Mouse (Mus musculus) adipocyte (in vitro differentiated cells): ENCODE results near the gene Tdpoz2.
A peak's percentile ranks its signal among the peaks of the same experiment; 100 is the strongest.
"Not testable (repeated sequence)": the region's sequence is repeated elsewhere in the genome, so short reads cannot be mapped to it uniquely, and the experiment has no call there.

ENCODE experiments used
- DNase-seq: peaks from one replicate; pipeline ENCODE4 v3.0.0-alpha.2; 2016; ENCODE audit warnings: low spot score

The Tdpoz2 gene

DNA sequence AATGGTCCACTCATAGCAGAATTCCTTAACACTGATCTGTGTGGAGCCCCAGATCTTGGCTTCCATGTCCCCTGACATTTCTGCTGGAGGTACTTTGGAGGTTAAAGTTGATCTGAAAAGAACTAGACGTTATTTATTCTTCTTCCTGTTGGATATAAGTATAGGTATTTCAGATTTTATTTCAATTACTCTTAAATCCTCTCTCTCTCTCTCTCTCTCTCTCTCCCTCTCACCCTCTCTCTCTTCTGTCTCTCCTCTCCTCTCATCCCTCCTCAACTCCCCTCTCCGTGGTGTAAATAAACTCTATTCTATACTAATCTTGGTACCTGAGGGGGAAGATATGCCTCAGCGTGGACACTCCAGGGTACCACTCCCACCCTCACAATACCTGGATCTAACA is at the start of gene Tdpoz2:
Gene Tdpoz2 (minus strand): TSS at position 101 of the 400 bp plus-strand sequence.
- DNase-seq: no peak

DNA sequence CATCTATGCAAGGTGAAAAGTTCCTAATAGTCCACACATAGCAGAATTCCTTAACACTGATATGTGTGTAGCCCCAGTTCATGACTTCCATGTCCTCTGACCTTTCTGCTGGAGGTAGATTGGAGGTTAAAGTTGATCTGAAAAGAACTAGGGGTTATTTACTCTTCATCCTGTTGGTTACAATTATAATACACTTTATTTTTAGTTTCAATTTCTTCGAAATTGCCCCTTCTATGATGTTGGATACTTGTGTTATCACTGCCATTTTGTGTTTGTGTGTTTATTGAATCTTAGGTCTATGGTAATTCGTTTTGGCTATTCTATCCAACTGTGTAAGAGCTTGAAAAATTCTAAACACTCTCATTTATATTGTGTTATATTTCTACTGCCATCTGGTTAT is 40.5 kb upstream of the Tdpoz2 start, which contains the start of gene Gm37596:
Gene Gm37596 (minus strand): TSS at position 101 of the 400 bp plus-strand sequence.
- DNase-seq: not testable (repeated sequence)

DNA sequence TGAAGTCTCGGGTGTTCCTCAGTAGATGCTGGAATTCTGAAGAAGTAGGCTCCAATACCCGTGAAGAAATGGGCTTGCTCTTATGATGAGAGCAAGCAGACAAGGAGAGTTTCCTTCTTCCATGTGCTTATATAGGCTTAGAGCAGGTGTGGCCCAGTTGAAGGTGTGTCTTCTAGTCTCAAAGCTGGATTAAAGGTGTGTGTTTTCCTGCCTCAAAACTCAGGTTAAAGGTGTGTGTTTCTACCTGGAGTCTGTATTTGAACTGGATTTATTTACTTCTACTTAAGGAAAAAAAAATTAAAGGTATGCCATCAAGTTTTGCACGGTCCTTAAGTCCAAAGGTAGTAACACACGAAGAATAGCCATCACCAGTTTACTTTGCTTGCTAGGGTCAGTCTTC is 23.7 kb upstream of the Tdpoz2 start, which contains the start of gene Tdpoz1:
Gene Tdpoz1 (minus strand): TSS at position 101 of the 400 bp plus-strand sequence.
- DNase-seq: not testable (repeated sequence)

DNA sequence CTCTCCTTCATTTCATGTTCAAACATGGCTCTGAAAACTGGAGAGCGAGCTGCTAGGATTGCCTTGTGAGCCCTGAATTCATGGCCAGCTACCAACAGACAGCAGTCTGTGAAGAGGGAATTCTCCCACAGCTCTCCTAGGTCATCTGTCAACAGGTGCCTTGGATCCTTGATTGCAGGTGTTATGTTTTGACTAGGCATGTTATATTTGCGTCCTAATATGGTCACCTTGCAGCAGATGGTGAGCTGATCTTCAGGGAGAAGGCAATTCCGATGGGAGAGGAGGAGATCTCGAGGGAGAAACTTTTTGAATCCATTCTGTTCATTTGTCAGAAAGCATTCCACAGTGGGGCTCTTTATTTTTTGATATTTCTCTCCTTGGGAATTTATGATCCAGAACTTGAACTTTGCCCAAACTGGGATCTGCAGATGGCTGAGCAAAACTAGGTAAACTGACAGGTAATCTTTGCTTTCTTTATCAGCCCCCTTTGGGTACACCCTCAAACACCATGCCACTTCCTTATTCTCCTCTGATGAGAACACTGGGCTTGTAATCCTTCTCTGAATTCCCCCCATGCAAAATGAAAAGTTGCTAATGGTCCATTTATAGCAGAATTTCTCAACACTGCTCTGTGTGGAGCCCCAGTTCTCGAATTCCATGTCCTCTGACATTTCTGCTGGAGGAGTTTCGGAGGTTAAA is 18.5 kb upstream of the Tdpoz2 start:
- not testable (repeated sequence) for DNase-seq

DNA sequence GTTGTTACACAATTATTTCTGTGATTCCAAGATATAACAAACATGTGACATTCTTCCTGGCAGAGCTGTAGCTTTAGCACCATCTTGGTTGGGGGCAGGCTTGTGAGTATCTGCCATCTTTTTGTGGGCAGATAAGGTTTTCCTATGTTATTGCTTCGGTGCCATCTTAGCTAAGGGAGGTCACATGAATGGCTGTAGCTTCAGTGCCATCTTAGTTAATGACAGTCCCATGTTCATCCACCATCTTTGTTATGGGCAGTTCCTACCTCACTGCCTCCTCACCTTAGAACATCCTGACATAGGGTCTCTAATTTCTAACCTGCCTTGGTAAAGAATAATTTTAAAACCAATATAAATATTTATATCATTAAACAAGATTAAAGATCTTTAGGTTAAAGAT is 1.8 kb upstream of the Tdpoz2 start:
- no peak for DNase-seq

DNA sequence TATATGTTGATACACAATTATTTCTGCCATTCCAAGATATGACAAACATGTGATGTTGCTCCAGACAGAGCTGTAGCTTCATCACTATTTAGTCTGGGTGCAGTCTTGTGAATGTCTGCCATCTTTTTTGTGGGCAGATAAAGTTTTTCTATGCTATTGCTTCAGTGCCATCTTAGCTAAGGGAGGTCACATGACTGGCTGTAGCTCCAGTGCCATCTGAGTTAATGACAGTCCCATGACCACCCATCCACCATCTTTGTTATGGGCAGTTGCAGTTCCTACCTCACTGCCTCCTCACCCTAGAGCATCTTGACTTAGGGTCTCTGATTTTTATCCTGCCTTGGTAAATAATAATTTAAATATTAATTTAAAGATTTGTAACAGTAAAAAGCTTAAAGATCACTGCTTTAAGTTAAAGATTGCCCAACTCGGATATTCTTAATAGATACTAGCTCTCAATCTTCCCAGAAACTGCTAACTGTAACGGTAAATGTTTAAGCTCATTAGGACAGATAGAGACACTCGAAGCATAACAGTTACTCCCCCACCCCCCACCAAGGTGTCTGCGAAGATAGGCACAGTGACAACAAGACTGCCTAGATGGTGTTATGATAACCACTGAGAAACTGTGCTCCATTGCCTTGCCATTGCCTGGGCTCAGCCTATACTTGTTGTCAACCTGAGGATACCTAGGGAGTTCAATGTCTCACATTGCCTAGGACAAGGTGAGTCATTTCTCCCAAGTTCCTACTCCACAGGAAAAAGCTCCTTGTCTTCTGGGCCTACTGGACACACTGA is 21.4 kb downstream of the Tdpoz2 start:
- not testable (repeated sequence) for DNase-seq

DNA sequence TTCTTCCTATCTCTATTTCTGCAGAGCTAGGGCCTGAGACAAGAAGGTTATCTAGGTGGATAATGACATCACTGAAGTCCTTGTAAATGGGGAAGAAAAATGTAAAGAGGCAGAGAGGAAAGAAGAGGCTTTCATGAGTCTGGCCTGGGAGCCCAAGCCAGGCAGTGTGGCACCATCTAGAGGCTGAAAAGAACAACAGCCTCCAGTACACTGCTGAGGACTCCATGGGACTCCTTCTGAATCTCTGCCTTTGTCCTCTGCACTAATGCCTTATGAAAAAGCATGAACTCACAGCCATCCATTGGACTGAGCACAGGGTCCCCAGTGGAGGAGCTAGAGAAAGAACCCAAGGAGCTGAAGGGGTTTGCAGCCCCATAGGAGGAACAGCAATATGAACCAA is 43.5 kb downstream of the Tdpoz2 start:
- peak; percentile 72 for DNase-seq

DNA sequence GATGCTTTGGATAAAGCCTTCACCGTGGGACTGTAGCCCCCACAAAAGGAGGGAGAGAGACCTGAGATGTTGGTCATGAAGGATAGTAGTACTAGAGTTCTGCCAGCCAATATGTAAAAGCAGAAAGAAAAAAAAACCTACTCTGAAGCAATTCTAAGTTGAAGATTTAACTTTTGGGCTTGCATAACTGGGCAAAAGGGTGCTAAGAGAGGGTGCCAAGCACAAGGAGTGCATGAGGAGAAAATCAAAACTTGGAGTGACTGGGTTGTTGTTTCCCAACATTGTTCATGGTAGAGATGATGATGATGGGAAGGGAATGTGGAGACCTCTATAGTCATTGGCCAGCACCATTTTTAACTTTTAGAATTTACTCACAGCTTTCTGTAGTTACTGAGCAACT is 50.6 kb downstream of the Tdpoz2 start:
- peak; percentile 91 for DNase-seq
